Mouse (Mus musculus): ENCODE results near the gene Tnni3. TPM values are rescaled to one million over a fixed set of nuclear protein-coding genes. Genes with fewer than 3 reads are reported as not detected.

Gene Tnni3
- polyA plus RNA-seq, 1 experiment from 2014 or later: 2.9 TPM

Other genes with a start within 250 kb of the Tnni3 start
- gene Ncr1, start 186.5 kb downstream of the Tnni3 start, polyA plus RNA-seq (2018): 0.26 TPM in 1 of 3 replicates, not detected in the others
- gene Gp6, start 126.5 kb downstream of the Tnni3 start, polyA plus RNA-seq (2018): 0.06 to 0.14 TPM in 2 of 3 replicates, not detected in the other
- gene Rdh13, start 78.6 kb downstream of the Tnni3 start, polyA plus RNA-seq (2018): 6.4 to 17.7 TPM (median 7.5 TPM) in 3 replicates
- 0.30 to 3.9 TPM (median 3.1 TPM) in 3 replicates for gene Eps8l1, start 63.6 kb downstream of the Tnni3 start, polyA plus RNA-seq (2018)
- gene Ppp1r12c, start 22.5 kb downstream of the Tnni3 start, polyA plus RNA-seq (2018): 102 to 126 TPM (median 108 TPM) in 3 replicates
- 2.4 to 3.6 TPM (median 3.2 TPM) in 3 replicates for gene Tnnt1, start 7.8 kb downstream of the Tnni3 start, polyA plus RNA-seq (2018)
- gene Dnaaf3, start 8.2 kb upstream of the Tnni3 start, polyA plus RNA-seq (2018): 2.2 to 5.6 TPM (median 2.3 TPM) in 3 replicates
- gene Syt5, start 23.3 kb upstream of the Tnni3 start, polyA plus RNA-seq (2018): not detected in 3 replicates
- gene Ptprh, start 79.8 kb upstream of the Tnni3 start, polyA plus RNA-seq (2018): not detected in 3 replicates
- gene Tmem86b, start 107.2 kb upstream of the Tnni3 start, polyA plus RNA-seq (2018): 1.4 to 2.3 TPM (median 2.1 TPM) in 3 replicates
- gene Ppp6r1, start 134.8 kb upstream of the Tnni3 start, polyA plus RNA-seq (2018): 68.2 to 77.4 TPM (median 74.2 TPM) in 3 replicates
- 13.6 to 44.2 TPM (median 27.9 TPM) in 3 replicates for gene Hspbp1, start 160.8 kb upstream of the Tnni3 start, polyA plus RNA-seq (2018)
- gene Brsk1, start 166.4 kb upstream of the Tnni3 start, polyA plus RNA-seq (2018): 0.07 TPM in 1 of 3 replicates, not detected in the others
- 1.2 to 4.1 TPM (median 2.5 TPM) in 3 replicates for gene Tmem150b, start 201.0 kb upstream of the Tnni3 start, polyA plus RNA-seq (2018)
- 13.0 to 41.3 TPM (median 19.4 TPM) in 3 replicates for gene Kmt5c, start 215.9 kb upstream of the Tnni3 start, polyA plus RNA-seq (2018)
- gene Cox6b2, start 228.9 kb upstream of the Tnni3 start, polyA plus RNA-seq (2018): 1.3 TPM in 1 of 3 replicates, not detected in the others
- gene Fam71e2, start 247.1 kb upstream of the Tnni3 start, polyA plus RNA-seq (2018): not detected in 3 replicates

All from macrophage (primary cell).